Mouse (Mus musculus) intestine, embryonic 16.5 days (tissue): ENCODE results near the gene Sobp. TPM values are rescaled to one million over a fixed set of nuclear protein-coding genes. Genes with fewer than 3 reads are reported as not detected.

Source experiments
- ATAC-seq: fragments of 200-750 bp; cut with Nextera tagmentation; 2 replicates; pipeline ENCODE4 v1.8.0; 2017; ENCODE audit warnings: moderate TSS enrichment, moderate library complexity
- H3K27ac ChIP-seq: fragments of 300-500 bp; sonication (generic); 2 replicates; pipeline ENCODE4 v1.5.1; 2014; ENCODE audit warnings: mild to moderate bottlenecking, low read length
- H3K27me3 ChIP-seq: fragments of 300-500 bp; sonication (generic); replicated peaks from 2 replicates; pipeline ENCODE4 v1.6.1; 2014; ENCODE audit warnings: low read length, control low read depth, mixed read lengths; ENCODE audit not compliant: control insufficient read depth, insufficient read depth
- H3K36me3 ChIP-seq: fragments of 300-500 bp; sonication (generic); 2 replicates; pipeline ENCODE4 v1.6.1; 2014; ENCODE audit warnings: low read length, control low read depth; ENCODE audit not compliant: control insufficient read depth, insufficient read depth
- H3K4me1 ChIP-seq: fragments of 300-500 bp; sonication (generic); 2 replicates; pipeline ENCODE4 v1.6.1; 2014; ENCODE audit warnings: low read length, control low read depth, mixed read lengths; ENCODE audit not compliant: control insufficient read depth, insufficient read depth
- H3K4me2 ChIP-seq: fragments of 300-500 bp; sonication (generic); 2 replicates; pipeline ENCODE4 v1.6.1; 2014; ENCODE audit warnings: low read depth, low read length, control low read depth
- H3K4me3 ChIP-seq: fragments of 300-500 bp; sonication (generic); 2 replicates; pipeline ENCODE4 v1.5.1; 2014; ENCODE audit warnings: mild to moderate bottlenecking, low read length
- H3K9ac ChIP-seq: fragments of 300-500 bp; sonication (generic); 2 replicates; pipeline ENCODE4 v1.6.1; 2014; ENCODE audit warnings: low read depth, low read length
- H3K9me3 ChIP-seq: fragments of 300-500 bp; sonication (generic); 2 replicates; pipeline ENCODE4 v1.6.1; 2016; ENCODE audit warnings: low read length, control low read depth; ENCODE audit not compliant: control insufficient read depth
- WGBS: fragments of 180-500 bp; shearing (Covaris S2); extraction: QIAGEN DNeasy Blood & Tissue Kit; methylation state at CpG from one replicate; pipeline ENCODE4 v1.1.7; 2014; 5-methylcytosine and 5-hydroxymethylcytosine counted together
- polyA plus RNA-seq: library from polyadenylated mRNA; unstranded; fragments of >200 nt; fragmentation: Nextera tagmentation; extraction: Ambion mirVana; gene quantifications from 2 replicates; pipeline ENCODE4 v1.2.1, GENCODE M21; 2015

Sobp gene
- polyA plus RNA-seq, 1 experiment from 2014 or later, result 0.46 TPM

GRCm38 (mm10) chr10:43014358-43014757, 160.0 kb downstream of the Sobp start:
- no peak overlapping the region for H3K4me3 ChIP-seq
- WGBS, result 81% methylated on average over 4 of the region's 4 CpGs
- no peak overlapping the region for H3K27ac ChIP-seq
- H3K27me3 ChIP-seq, result peaks cover 2% of the 10 kb centered on the region; the same call in 1 of the 2 replicates
- H3K9me3 ChIP-seq, result no peaks in the 10 kb centered on the region
- no peaks in the 10 kb centered on the region for H3K36me3 ChIP-seq
- H3K9ac ChIP-seq, result no peak overlapping the region
- H3K4me2 ChIP-seq, result no peak overlapping the region
- no peak for ATAC-seq
- no peaks in the 10 kb centered on the region for H3K4me1 ChIP-seq

- Histone ChIP-seq H3K4me2 (no peak overlapping the region), H3K4me1 (peaks cover 4% of the 10 kb centered on the region), H3K9ac (no peak overlapping the region), H3K4me3 (no peak overlapping the region), H3K27me3 (no peaks in the 10 kb centered on the region), H3K36me3 (no peaks in the 10 kb centered on the region), H3K27ac (no peak overlapping the region), H3K9me3 (no peaks in the 10 kb centered on the region)
- WGBS, result 66% methylated on average over 11 of the region's 11 CpGs
- ATAC-seq, result no peak
Observed at GRCm38 (mm10) chr10:43008116-43008515, 166.2 kb downstream of the Sobp start.

- Histone ChIP-seq H3K27ac (no peak overlapping the region), H3K9ac (no peak overlapping the region), H3K9me3 (no peaks in the 10 kb centered on the region), H3K27me3 (no peaks in the 10 kb centered on the region), H3K4me3 (no peak overlapping the region), H3K4me1 (peaks cover 16% of the 10 kb centered on the region), H3K36me3 (no peaks in the 10 kb centered on the region), H3K4me2 (no peak overlapping the region)
- WGBS, result 91% methylated on average over 4 of the region's 4 CpGs
- no peak for ATAC-seq
Observed at GRCm38 (mm10) chr10:43006534-43006933, 167.8 kb downstream of the Sobp start.

- H3K36me3 ChIP-seq, result no peaks in the 10 kb centered on the region
- no peak overlapping the region for H3K4me3 ChIP-seq
- 76% methylated on average over 7 of the region's 7 CpGs for WGBS
- H3K27me3 ChIP-seq, result no peaks in the 10 kb centered on the region
- H3K9ac ChIP-seq, result no peak overlapping the region
- H3K9me3 ChIP-seq, result no peaks in the 10 kb centered on the region
- no peak for ATAC-seq
- peaks cover 16% of the 10 kb centered on the region for H3K4me1 ChIP-seq
- H3K4me2 ChIP-seq, result no peak overlapping the region
- no peak overlapping the region for H3K27ac ChIP-seq
Observed at GRCm38 (mm10) chr10:43005677-43006076, 168.7 kb downstream of the Sobp start.

GRCm38 (mm10) chr10:43005031-43005430, 169.3 kb downstream of the Sobp start:
- 85% methylated on average over 4 of the region's 4 CpGs for WGBS
- Histone ChIP-seq H3K36me3 (no peaks in the 10 kb centered on the region), H3K4me3 (no peak overlapping the region), H3K4me1 (peaks cover 16% of the 10 kb centered on the region), H3K9ac (no peak overlapping the region), H3K27ac (no peak overlapping the region), H3K9me3 (no peaks in the 10 kb centered on the region), H3K27me3 (no peaks in the 10 kb centered on the region), H3K4me2 (no peak overlapping the region)
- no peak for ATAC-seq

- 89% methylated on average over 16 of the region's 16 CpGs for WGBS
- Histone ChIP-seq H3K9ac (no peak overlapping the region), H3K4me3 (no peak overlapping the region), H3K4me2 (no peak overlapping the region), H3K36me3 (no peaks in the 10 kb centered on the region), H3K4me1 (peaks cover 16% of the 10 kb centered on the region), H3K27me3 (no peaks in the 10 kb centered on the region), H3K9me3 (no peaks in the 10 kb centered on the region), H3K27ac (no peak overlapping the region)
- ATAC-seq, result no peak
Observed at GRCm38 (mm10) chr10:43004174-43004734, 170.1 kb downstream of the Sobp start.

- Histone ChIP-seq H3K4me3 (no peak overlapping the region), H3K4me1 (peaks cover 16% of the 10 kb centered on the region), H3K4me2 (peak overlapping the region; percentile 90; the same call in 1 of the 2 replicates), H3K27me3 (no peaks in the 10 kb centered on the region), H3K9ac (no peak overlapping the region), H3K9me3 (no peaks in the 10 kb centered on the region), H3K36me3 (no peaks in the 10 kb centered on the region), H3K27ac (no peak overlapping the region)
- WGBS, result 29% methylated on average over 5 of the region's 5 CpGs
- no peak for ATAC-seq
Observed at GRCm38 (mm10) chr10:43003466-43003757, 170.9 kb downstream of the Sobp start.

GRCm38 (mm10) chr10:43002721-43003465, 171.4 kb downstream of the Sobp start:
- H3K9me3 ChIP-seq, result no peaks in the 10 kb centered on the region
- peak overlapping the region; percentile 90 for H3K4me2 ChIP-seq
- 7% methylated on average over 25 of the region's 25 CpGs for WGBS
- no peaks in the 10 kb centered on the region for H3K36me3 ChIP-seq
- H3K9ac ChIP-seq, result peak overlapping the region; percentile 51
- H3K27me3 ChIP-seq, result no peaks in the 10 kb centered on the region
- no peak for ATAC-seq
- H3K4me1 ChIP-seq, result peaks cover 16% of the 10 kb centered on the region
- H3K27ac ChIP-seq, result no peak overlapping the region
- H3K4me3 ChIP-seq, result peak overlapping the region; percentile 43

- no peak overlapping the region for H3K27ac ChIP-seq
- WGBS, result 15% methylated on average over 13 of the region's 13 CpGs
- no peaks in the 10 kb centered on the region for H3K9me3 ChIP-seq
- peak overlapping the region; percentile 90 for H3K4me2 ChIP-seq
- ATAC-seq, result no peak
- H3K4me3 ChIP-seq, result peak overlapping the region; percentile 43
- H3K9ac ChIP-seq, result no peak overlapping the region
- H3K36me3 ChIP-seq, result no peaks in the 10 kb centered on the region
- H3K4me1 ChIP-seq, result peaks cover 16% of the 10 kb centered on the region
- H3K27me3 ChIP-seq, result no peaks in the 10 kb centered on the region
Observed at GRCm38 (mm10) chr10:43002066-43002678, 172.2 kb downstream of the Sobp start.
